Mouse (Mus musculus): Measurements from ENCODE around the gene Snca. TPM values are rescaled to one million over a fixed set of nuclear protein-coding genes. Genes with fewer than 3 reads are reported as not detected.
"Not testable (repeated sequence)": the region's sequence is repeated elsewhere in the genome, so short reads cannot be mapped to it uniquely, and the experiment has no call there.

Snca gene
- polyA plus RNA-seq, 1 experiment from 2014 or later: 5.8 TPM

DNA sequence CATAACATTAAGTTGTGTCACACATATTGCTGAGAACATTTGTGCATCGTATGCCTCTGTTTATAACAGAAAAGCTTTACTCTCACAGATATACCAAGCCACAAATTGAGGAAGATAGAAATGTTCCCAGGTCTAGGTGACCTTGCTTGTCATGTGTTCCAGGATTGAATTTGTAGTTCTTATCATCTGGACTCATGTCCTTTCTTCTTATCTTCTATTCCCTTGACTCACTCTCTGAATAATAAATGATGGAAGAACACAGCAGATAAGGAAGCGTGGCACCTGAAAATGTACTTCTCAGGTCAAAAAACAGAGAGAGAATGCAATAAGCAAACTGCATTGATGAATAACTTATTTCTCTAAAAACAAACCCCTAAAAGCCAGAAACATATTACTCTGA is 131.6 kb downstream of the Snca start:
- H3K4me1 ChIP-seq (replicated peaks; ENCODE audit: control insufficient read depth, insufficient read depth, low read length): no peaks in the 10 kb centered on the region
- H3K9me3 ChIP-seq (ENCODE audit: control insufficient read depth): no peaks in the 10 kb centered on the region
- H3K27ac ChIP-seq (ENCODE audit: low read depth, low read length): no peak overlapping the region
- no peak overlapping the region for H3K4me3 ChIP-seq (ENCODE audit: low read depth, low read length)
- no peak for TF ChIP-seq CTCF (IDR thresholded peaks at IDR 0.05; ENCODE audit: low read depth)
- H3K9ac ChIP-seq (ENCODE audit: low read depth, low read length): no peak overlapping the region
- no peak overlapping the region for H3K4me2 ChIP-seq (replicated peaks; ENCODE audit: low read depth)
- H3K36me3 ChIP-seq (ENCODE audit: control insufficient read depth, insufficient read depth): no peaks in the 10 kb centered on the region
- no peaks in the 10 kb centered on the region for H3K27me3 ChIP-seq (replicated peaks; ENCODE audit: control insufficient read depth, insufficient read depth, low read length)
- 53% methylated on average over 2 of the region's 2 CpGs for WGBS
- ATAC-seq: no peak

DNA sequence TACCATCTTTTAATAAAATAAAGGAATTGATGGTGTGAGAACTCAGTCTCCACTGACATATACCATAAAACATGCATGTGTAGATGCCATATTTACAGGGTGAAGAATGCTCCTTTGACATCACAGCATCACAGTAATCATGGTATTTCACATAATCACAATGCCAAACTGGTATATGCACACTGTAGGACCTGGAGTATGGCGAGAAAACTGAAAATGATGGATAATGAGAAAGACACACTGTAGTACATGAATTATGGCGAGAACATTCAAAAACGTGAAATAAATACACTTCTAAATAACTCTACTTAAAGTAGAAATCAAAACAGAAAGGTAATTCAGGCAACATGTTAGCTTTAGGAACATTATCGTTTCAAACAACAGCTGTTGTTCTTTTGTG is 142.6 kb downstream of the Snca start:
- H3K9ac ChIP-seq (ENCODE audit: low read depth, low read length); H3K9me3 ChIP-seq (ENCODE audit: control insufficient read depth); H3K36me3 ChIP-seq (ENCODE audit: control insufficient read depth, insufficient read depth); ATAC-seq; H3K4me3 ChIP-seq (ENCODE audit: low read depth, low read length); H3K4me1 ChIP-seq (replicated peaks; ENCODE audit: control insufficient read depth, insufficient read depth, low read length); H3K4me2 ChIP-seq (replicated peaks; ENCODE audit: low read depth); H3K27me3 ChIP-seq (replicated peaks; ENCODE audit: control insufficient read depth, insufficient read depth, low read length); H3K27ac ChIP-seq (ENCODE audit: low read depth, low read length): not testable (repeated sequence)
- 83% methylated on average over 4 of the region's 4 CpGs for WGBS

DNA sequence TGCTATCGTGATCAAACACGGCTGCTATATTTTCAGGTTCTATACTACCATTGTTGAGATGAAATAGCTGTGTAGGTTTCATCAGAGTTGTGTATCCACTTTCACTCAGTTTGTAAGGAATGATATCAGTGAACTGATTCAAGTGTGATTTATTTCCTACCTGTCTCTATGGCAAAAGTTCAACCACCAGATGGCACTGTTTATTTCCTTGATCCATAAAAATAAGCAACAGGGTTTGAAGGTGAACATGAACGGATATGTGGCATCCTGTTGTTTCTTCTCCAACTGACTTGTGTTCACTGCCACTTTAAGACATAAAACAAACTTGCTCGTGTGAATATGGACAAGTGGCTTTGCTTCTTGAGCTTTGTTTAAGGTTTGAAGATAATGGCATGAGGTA is 147.4 kb downstream of the Snca start:
- Histone ChIP-seq H3K4me1 (replicated peaks; ENCODE audit: control insufficient read depth, insufficient read depth, low read length) (no peaks in the 10 kb centered on the region), H3K9me3 (ENCODE audit: control insufficient read depth) (no peaks in the 10 kb centered on the region), H3K27ac (ENCODE audit: low read depth, low read length) (no peak overlapping the region), H3K36me3 (ENCODE audit: control insufficient read depth, insufficient read depth) (no peaks in the 10 kb centered on the region), H3K9ac (ENCODE audit: low read depth, low read length) (no peak overlapping the region), H3K27me3 (replicated peaks; ENCODE audit: control insufficient read depth, insufficient read depth, low read length) (no peaks in the 10 kb centered on the region), H3K4me3 (ENCODE audit: low read depth, low read length) (no peak overlapping the region), H3K4me2 (replicated peaks; ENCODE audit: low read depth) (no peak overlapping the region)
- peak; percentile 75 for TF ChIP-seq CTCF (IDR thresholded peaks at IDR 0.05; ENCODE audit: low read depth)
- ATAC-seq: no peak
- whole genome bisulfite sequencing: 34% methylated on average over 4 of the region's 4 CpGs

Other genes with a start within 250 kb of the Snca start
- 7.2 and 8.3 TPM in 2 replicates for gene Mmrn1, start 95.1 kb upstream of the Snca start, polyA plus RNA-seq (2015; fragmentation: Nextera tagmentation; extraction: Ambion mirVana)